Mouse (Mus musculus) lung, postnatal 0 days (tissue): Measurements from ENCODE around the gene Iqcf3.

ENCODE experiments used
- CTCF ChIP-seq: IDR thresholded peaks from 2 replicates; pipeline ENCODE4 v1.5.1; 2016; ENCODE audit warnings: antibody characterized with exemption, mild to moderate bottlenecking
- EP300 ChIP-seq: IDR thresholded peaks from 2 replicates; pipeline ENCODE4 v1.6.1; 2016; ENCODE audit warnings: antibody characterized with exemption, mild to moderate bottlenecking, control low read depth

GRCm38 (mm10) chr9:106476002-106476923 lies 85.2 kb downstream of the Iqcf3 start:
- TF ChIP-seq CTCF (no peak), EP300 (peak; percentile 63)
